Mouse (Mus musculus) CH12.LX (cell line): Measurements from ENCODE around the gene Cryzl2. TPM values are rescaled to one million over a fixed set of nuclear protein-coding genes. Genes with fewer than 3 reads are reported as not detected.
A peak's percentile ranks its signal among the peaks of the same experiment; 100 is the strongest.

Source experiments
- DNase-seq: peaks from one replicate; pipeline ENCODE4 v3.0.0-alpha.2; 2013; ENCODE audit errors: extremely low read depth
- H3K27ac ChIP-seq: 2 replicates; pipeline ENCODE4 v1.5.1; 2012; ENCODE audit warnings: low read depth, mild to moderate bottlenecking, control low read depth, moderate library complexity; ENCODE audit not compliant: insufficient read depth
- H3K27me3 ChIP-seq: replicated peaks from 2 replicates; pipeline ENCODE3; 2012; ENCODE audit warnings: inconsistent platforms
- H3K36me3 ChIP-seq, 2 experiments: replicated peaks in 1 of 2; 2 replicates each; pipeline versions ENCODE3 to v1.6.1; 2012; ENCODE audit warnings: inconsistent platforms in 1 of 2, low read length in 1 of 2, mild to moderate bottlenecking in 1 of 2, mixed read lengths in 1 of 2, moderate library complexity in 1 of 2; ENCODE audit not compliant: control insufficient read depth in 1 of 2, insufficient read depth in 1 of 2
- H3K4me1 ChIP-seq, 2 experiments: 2 replicates each; pipeline ENCODE4 v1.6.1; 2012; ENCODE audit warnings: inconsistent platforms in 1 of 2, moderate library complexity in 1 of 2; ENCODE audit not compliant: insufficient read depth in 2 of 2, control insufficient read depth in 1 of 2
- H3K4me2 ChIP-seq: 2 replicates; pipeline ENCODE4 v1.6.1; 2012; ENCODE audit warnings: low read depth, mild to moderate bottlenecking, control low read depth; ENCODE audit not compliant: poor library complexity, insufficient read depth, severe bottlenecking
- H3K4me3 ChIP-seq, 3 experiments: fragments of 150-350 bp in 1 of 3; sonication (generic) in 1 of 3; replicated peaks in 1 of 3; 2 replicates each; pipeline versions ENCODE3 to v1.5.1; 2011 to 2012; ENCODE audit warnings: low read depth in 2 of 3, low read length in 2 of 3, mild to moderate bottlenecking in 2 of 3, moderate library complexity in 2 of 3, control low read depth in 1 of 3, improper control_type of control experiment in 1 of 3, inconsistent platforms in 1 of 3, mixed read lengths in 1 of 3; ENCODE audit not compliant: poor library complexity in 1 of 3
- H3K79me2 ChIP-seq: replicated peaks from 2 replicates; pipeline ENCODE4 v1.6.1; 2012; ENCODE audit warnings: mild to moderate bottlenecking, moderate library complexity; ENCODE audit not compliant: control insufficient read depth, poor library complexity, insufficient read depth, severe bottlenecking; ENCODE audit errors: extremely low read depth
- H3K9ac ChIP-seq: 2 replicates; pipeline ENCODE4 v1.6.1; 2012; ENCODE audit warnings: low read depth, mild to moderate bottlenecking, control low read depth, moderate library complexity; ENCODE audit not compliant: insufficient read depth
- H3K9me3 ChIP-seq: replicated peaks from 2 replicates; pipeline ENCODE3; 2012; ENCODE audit warnings: low read length, inconsistent platforms, mixed read lengths
- BHLHE40 ChIP-seq: IDR thresholded peaks from 2 replicates; pipeline ENCODE4 v1.6.1; 2011; ENCODE audit warnings: mild to moderate bottlenecking, low read depth, low read length, improper control_type of control experiment
- CHD2 ChIP-seq: IDR thresholded peaks from 2 replicates; pipeline ENCODE4 v1.6.1; 2011; ENCODE audit warnings: low read length, improper control_type of control experiment
- CTCF ChIP-seq, 2 experiments: IDR thresholded peaks in 1 of 2; conservative IDR thresholded peaks in 1 of 2; 2 replicates each; pipeline ENCODE4 v1.5.1; 2011 to 2012; ENCODE audit warnings: low read depth in 2 of 2, low read length in 2 of 2, improper control_type of control experiment in 1 of 2, inconsistent platforms in 1 of 2, mild to moderate bottlenecking in 1 of 2, moderate library complexity in 1 of 2
- EP300 ChIP-seq: IDR thresholded peaks from 2 replicates; pipeline ENCODE4 v1.6.1; 2011; ENCODE audit warnings: low read length, improper control_type of control experiment
- GABPA ChIP-seq: IDR thresholded peaks from 2 replicates; pipeline ENCODE4 v1.6.1; 2012; ENCODE audit warnings: low read depth, low read length, improper control_type of control experiment, inconsistent platforms; ENCODE audit not compliant: insufficient replicate concordance
- HCFC1 ChIP-seq: IDR thresholded peaks from 2 replicates; pipeline ENCODE4 v1.6.1; 2012; ENCODE audit warnings: low read depth, mild to moderate bottlenecking, inconsistent platforms, low read length, improper control_type of control experiment
- IRF4 ChIP-seq: IDR thresholded peaks from 2 replicates; pipeline ENCODE4 v1.6.1; 2014; ENCODE audit warnings: low read depth, mild to moderate bottlenecking, inconsistent platforms, low read length, improper control_type of control experiment
- JUN ChIP-seq: IDR thresholded peaks from 2 replicates; pipeline ENCODE4 v1.6.1; 2011; ENCODE audit warnings: low read depth, mild to moderate bottlenecking, low read length, improper control_type of control experiment, moderate library complexity; ENCODE audit not compliant: insufficient read depth
- JUND ChIP-seq: conservative IDR thresholded peaks from 2 replicates; pipeline ENCODE4 v1.6.1; 2011; ENCODE audit warnings: low read depth, low read length, improper control_type of control experiment
- MAFK ChIP-seq: IDR thresholded peaks from 2 replicates; pipeline ENCODE4 v1.6.1; 2011; ENCODE audit warnings: low read length, improper control_type of control experiment; ENCODE audit not compliant: insufficient replicate concordance
- MAZ ChIP-seq: IDR thresholded peaks from 2 replicates; pipeline ENCODE4 v1.6.1; 2012; ENCODE audit warnings: low read depth, mild to moderate bottlenecking, inconsistent platforms, low read length, improper control_type of control experiment, moderate library complexity
- MEF2A ChIP-seq: IDR thresholded peaks from 2 replicates; pipeline ENCODE4 v1.6.1; 2014; ENCODE audit warnings: low read depth, mild to moderate bottlenecking, inconsistent platforms, low read length, improper control_type of control experiment, borderline replicate concordance
- MXI1 ChIP-seq: IDR thresholded peaks from 2 replicates; pipeline ENCODE4 v1.6.1; 2011; ENCODE audit warnings: mild to moderate bottlenecking, low read depth, low read length, improper control_type of control experiment
- MYC ChIP-seq: IDR thresholded peaks from 2 replicates; pipeline ENCODE4 v1.6.1; 2011; ENCODE audit warnings: low read depth, mild to moderate bottlenecking, improper control_type of control experiment, low read length
- NELFE ChIP-seq: IDR thresholded peaks from 2 replicates; pipeline ENCODE4 v1.6.1; 2011; ENCODE audit warnings: low read depth, low read length, improper control_type of control experiment
- NRF1 ChIP-seq: IDR thresholded peaks from 2 replicates; pipeline ENCODE4 v1.6.1; 2014; ENCODE audit warnings: low read depth, mild to moderate bottlenecking, inconsistent platforms, low read length, improper control_type of control experiment, moderate library complexity
- POLR2A ChIP-seq: IDR thresholded peaks from 2 replicates; pipeline ENCODE4 v1.6.1; 2011; ENCODE audit warnings: low read depth, mild to moderate bottlenecking, improper control_type of control experiment, low read length
- RCOR1 ChIP-seq: conservative IDR thresholded peaks from 2 replicates; pipeline ENCODE4 v1.6.1; 2012; ENCODE audit warnings: low read depth, mild to moderate bottlenecking, inconsistent platforms, low read length, improper control_type of control experiment
- TBP ChIP-seq: conservative IDR thresholded peaks from 2 replicates; pipeline ENCODE4 v1.6.1; 2011; ENCODE audit warnings: low read depth, low read length, improper control_type of control experiment
- TCF12 ChIP-seq: IDR thresholded peaks from 2 replicates; pipeline ENCODE4 v1.6.1; 2014; ENCODE audit warnings: low read depth, mild to moderate bottlenecking, inconsistent platforms, low read length, improper control_type of control experiment
- UBTF ChIP-seq: IDR thresholded peaks from 2 replicates; pipeline ENCODE4 v1.6.1; 2012; ENCODE audit warnings: low read depth, mild to moderate bottlenecking, inconsistent platforms, low read length, improper control_type of control experiment, moderate library complexity
- USF2 ChIP-seq: conservative IDR thresholded peaks from 2 replicates; pipeline ENCODE4 v1.6.1; 2011; ENCODE audit warnings: low read depth, low read length, improper control_type of control experiment
- ZKSCAN1 ChIP-seq: IDR thresholded peaks from 2 replicates; pipeline ENCODE4 v1.6.1; 2012; ENCODE audit warnings: low read depth, inconsistent platforms, low read length, improper control_type of control experiment, borderline replicate concordance
- ZMIZ1 ChIP-seq: IDR thresholded peaks from 2 replicates; pipeline ENCODE4 v1.6.1; 2012; ENCODE audit warnings: low read depth, mild to moderate bottlenecking, inconsistent platforms, low read length, improper control_type of control experiment
- ZNF384 ChIP-seq: IDR thresholded peaks from 2 replicates; pipeline ENCODE4 v1.6.1; 2012; ENCODE audit warnings: low read depth, low read length, improper control_type of control experiment, inconsistent platforms
- dilution Hi-C: fragments of 300-500 bp; cut with MboI; formaldehyde crosslinking; loops from 2 replicates; pipeline ENCODE4 v1.14.3; 2020; ENCODE audit warnings: low sequenced_read_pairs; ENCODE audit not compliant: extremely low pct_unique_long_range_greater_than_20kb, extremely low pct_ligation_motif_present
- in situ Hi-C: fragments of 300-500 bp; cut with MboI; formaldehyde crosslinking; loops from 3 replicates; pipeline ENCODE4 v1.14.3; 2019; ENCODE audit warnings: low sequenced_read_pairs, low pct_ligation_motif_present, low pct_unique_long_range_greater_than_20kb, mixed read lengths
- polyA plus RNA-seq: library from polyadenylated mRNA; unstranded; fragments of >175 nt; gene quantifications from 2 replicates; pipeline ENCODE4 v1.2.1, GENCODE M21; 2012; ENCODE audit warnings: low read depth; ENCODE audit not compliant: insufficient read length
- total RNA-seq, 2 experiments: library from RNA; depleted of rRNA; stranded (reverse); fragments of 300-350 nt in 1 of 2; fragments of >200 nt in 1 of 2; gene quantifications; 2 replicates each; pipeline ENCODE4 v1.2.3; 2012 to 2014

Cryzl2 gene
- total and polyA plus RNA-seq, 3 experiments, result 22.5 to 41.0 (median 25.0) TPM

GRCm38 (mm10) chr1:157435926-157436325, 22.5 kb upstream of the Cryzl2 start:
- H3K9ac ChIP-seq, result no peak overlapping the region
- H3K4me3 ChIP-seq, result no peak overlapping the region
- H3K4me2 ChIP-seq, result no peak overlapping the region
- in situ Hi-C loops (loop anchor here (10.0 kb wide), 1 partner anchor 121 kb away; no protein-coding TSS in a partner anchor), dilution Hi-C loops (no loop called here)
- no peaks in the 10 kb centered on the region for H3K79me2 ChIP-seq
- H3K27ac ChIP-seq, result no peak overlapping the region
- TF ChIP-seq CHD2 (no peak), TCF12 (no peak), MAZ (no peak), UBTF (no peak), POLR2A (no peak), MYC (no peak), MAFK (no peak), JUND (0 out of 2 replicates have a peak, but pooled peaks have one; percentile 55), TBP (no peak), JUN (peak; percentile 42), ZKSCAN1 (no peak), IRF4 (peak; percentile 64; the same call in 1 of the 2 replicates), ZMIZ1 (no peak), CTCF (conservative IDR thresholded peaks at IDR 0.05 in 1 of 2, IDR thresholded peaks at IDR 0.05 in 1 of 2; ENCODE audit: low read depth in 2 of 2, low read length in 2 of 2) (no peak), MEF2A (0 out of 2 replicates have a peak, but pooled peaks have one; percentile 52), EP300 (peak; percentile 36; the same call in 1 of the 2 replicates), HCFC1 (no peak), USF2 (no peak), GABPA (no peak), NRF1 (no peak), BHLHE40 (no peak)
- H3K27me3 ChIP-seq, result no peaks in the 10 kb centered on the region
- DNase-seq, result no peak
- H3K9me3 ChIP-seq, result no peaks in the 10 kb centered on the region
- no peaks in the 10 kb centered on the region for H3K36me3 ChIP-seq
- peaks cover 13 to 32% of the 10 kb centered on the region in 2 experiments; a peak in 3 of 4 replicates for H3K4me1 ChIP-seq

- dilution Hi-C loops (no loop called here), in situ Hi-C loops (loop anchor here (10.0 kb wide), 1 partner anchor 123 kb away; no protein-coding TSS in a partner anchor)
- TF ChIP-seq ZMIZ1 (no peak), NELFE (no peak), MXI1 (no peak), ZNF384 (no peak), JUN (no peak), TCF12 (no peak), RCOR1 (no peak), JUND (no peak), HCFC1 (no peak), ZKSCAN1 (no peak), MEF2A (no peak), POLR2A (no peak)
- Histone ChIP-seq H3K4me2 (no peak overlapping the region), H3K79me2 (no peaks in the 10 kb centered on the region), H3K27ac (no peak overlapping the region), H3K4me3 (no peak overlapping the region), H3K36me3 (no peaks in the 10 kb centered on the region), H3K9me3 (no peaks in the 10 kb centered on the region), H3K27me3 (no peaks in the 10 kb centered on the region), H3K9ac (no peak overlapping the region), H3K4me1 (peaks cover 13 to 33% of the 10 kb centered on the region in 2 experiments; a peak in 3 of 4 replicates)
- DNase-seq, result no peak
These were observed 20.1 kb upstream of the Cryzl2 start for GRCm38 (mm10) chr1:157438290-157438689.
